Mouse (Mus musculus): ENCODE data around the gene Flt3l. TPM values are rescaled to one million over a fixed set of nuclear protein-coding genes. Genes with fewer than 3 reads are reported as not detected.
A peak's percentile ranks its signal among the peaks of the same experiment; 100 is the strongest.

Flt3l gene
- total RNA-seq, 1 experiment from 2014 or later: 15.7 TPM

GRCm38 (mm10) chr7:45093516-45093905, 42.7 kb downstream of the Flt3l start:
- ATAC-seq (replicated peaks in 1 of 2; ENCODE audit: insufficient read depth in 1 of 2, low FRiP score in 2 of 2, low TSS enrichment in 1 of 2, low read depth in 1 of 2, poor library complexity in 2 of 2, severe bottlenecking in 2 of 2): no peak

- no peak for ATAC-seq (replicated peaks in 1 of 2; ENCODE audit: insufficient read depth in 1 of 2, low FRiP score in 2 of 2, low TSS enrichment in 1 of 2, low read depth in 1 of 2, poor library complexity in 2 of 2, severe bottlenecking in 2 of 2)
Observed at GRCm38 (mm10) chr7:45092828-45093515, 43.3 kb downstream of the Flt3l start.

GRCm38 (mm10) chr7:45092048-45092447, 44.2 kb downstream of the Flt3l start, which contains the start of gene Rcn3:
TSS of gene Rcn3 (minus strand) at chr7:45092221.
- ATAC-seq (replicated peaks in 1 of 2; ENCODE audit: insufficient read depth in 1 of 2, low FRiP score in 2 of 2, low TSS enrichment in 1 of 2, low read depth in 1 of 2, poor library complexity in 2 of 2, severe bottlenecking in 2 of 2): peak; percentile 67 to 86

- ATAC-seq (replicated peaks in 1 of 2; ENCODE audit: insufficient read depth in 1 of 2, low FRiP score in 2 of 2, low TSS enrichment in 1 of 2, low read depth in 1 of 2, poor library complexity in 2 of 2, severe bottlenecking in 2 of 2): peak; percentile 72 to 75
Observed at GRCm38 (mm10) chr7:45091001-45091990, 44.9 kb downstream of the Flt3l start.

GRCm38 (mm10) chr7:45090251-45090977, 45.8 kb downstream of the Flt3l start:
- ATAC-seq (replicated peaks in 1 of 2; ENCODE audit: insufficient read depth in 1 of 2, low FRiP score in 2 of 2, low TSS enrichment in 1 of 2, low read depth in 1 of 2, poor library complexity in 2 of 2, severe bottlenecking in 2 of 2): peak in 1 of 2 experiments; percentile 51; a peak in 2 of 4 replicates

GRCm38 (mm10) chr7:45088597-45088996, 47.6 kb downstream of the Flt3l start:
- ATAC-seq (replicated peaks in 1 of 2; ENCODE audit: insufficient read depth in 1 of 2, low FRiP score in 2 of 2, low TSS enrichment in 1 of 2, low read depth in 1 of 2, poor library complexity in 2 of 2, severe bottlenecking in 2 of 2): no peak

- ATAC-seq (replicated peaks in 1 of 2; ENCODE audit: insufficient read depth in 1 of 2, low FRiP score in 2 of 2, low TSS enrichment in 1 of 2, low read depth in 1 of 2, poor library complexity in 2 of 2, severe bottlenecking in 2 of 2): no peak
Observed at GRCm38 (mm10) chr7:45086084-45086483, 50.1 kb downstream of the Flt3l start.

GRCm38 (mm10) chr7:45083300-45083890, 52.8 kb downstream of the Flt3l start:
- peak in 1 of 2 experiments; percentile 1; a peak in 1 of 4 replicates for ATAC-seq (replicated peaks in 1 of 2; ENCODE audit: insufficient read depth in 1 of 2, low FRiP score in 2 of 2, low TSS enrichment in 1 of 2, low read depth in 1 of 2, poor library complexity in 2 of 2, severe bottlenecking in 2 of 2)

GRCm38 (mm10) chr7:45082401-45083299, 53.6 kb downstream of the Flt3l start:
- peak; percentile 62 to 63 for ATAC-seq (replicated peaks in 1 of 2; ENCODE audit: insufficient read depth in 1 of 2, low FRiP score in 2 of 2, low TSS enrichment in 1 of 2, low read depth in 1 of 2, poor library complexity in 2 of 2, severe bottlenecking in 2 of 2)

- ATAC-seq (replicated peaks in 1 of 2; ENCODE audit: insufficient read depth in 1 of 2, low FRiP score in 2 of 2, low TSS enrichment in 1 of 2, low read depth in 1 of 2, poor library complexity in 2 of 2, severe bottlenecking in 2 of 2): no peak
Observed at GRCm38 (mm10) chr7:45081016-45081415, 55.2 kb downstream of the Flt3l start.

GRCm38 (mm10) chr7:45079856-45080255, 56.4 kb downstream of the Flt3l start:
- ATAC-seq (replicated peaks in 1 of 2; ENCODE audit: insufficient read depth in 1 of 2, low FRiP score in 2 of 2, low TSS enrichment in 1 of 2, low read depth in 1 of 2, poor library complexity in 2 of 2, severe bottlenecking in 2 of 2): peak; percentile 46 to 50; a peak in 2 of 4 replicates

Other genes starting within 250 kb of the Flt3l start
- 6.7 and 11.8 TPM in 2 replicates for gene Med25, start 243.7 kb downstream of the Flt3l start, total RNA-seq (2017)
- gene Fuz, start 240.4 kb downstream of the Flt3l start, total RNA-seq (2017): 33.3 and 39.8 TPM in 2 replicates
- gene Ap2a1, start 206.9 kb downstream of the Flt3l start, total RNA-seq (2017): 12.4 and 25.5 TPM in 2 replicates
- gene Tsks, start 193.2 kb downstream of the Flt3l start, total RNA-seq (2017): not detected in 2 replicates
- gene Cpt1c, start 161.6 kb downstream of the Flt3l start, total RNA-seq (2017): 0.20 TPM in 1 of 2 replicates, not detected in the other
- 156 and 185 TPM in 2 replicates for gene Prmt1, start 149.9 kb downstream of the Flt3l start, total RNA-seq (2017)
- gene Irf3, start 138.8 kb downstream of the Flt3l start, total RNA-seq (2017): 75.7 and 137 TPM in 2 replicates
- 19.8 and 35.1 TPM in 2 replicates for gene Bcl2l12, start 137.7 kb downstream of the Flt3l start, total RNA-seq (2017)
- gene Scaf1, start 120.1 kb downstream of the Flt3l start, total RNA-seq (2017): 11.3 and 13.8 TPM in 2 replicates
- gene Rras, start 118.5 kb downstream of the Flt3l start, total RNA-seq (2017): 1.9 and 9.0 TPM in 2 replicates
- 3.9 and 4.6 TPM in 2 replicates for gene Prr12, start 83.6 kb downstream of the Flt3l start, total RNA-seq (2017)
- 56.2 and 72.8 TPM in 2 replicates for gene Nosip, start 74.0 kb downstream of the Flt3l start, total RNA-seq (2017)
- 6.6 and 6.7 TPM in 2 replicates for gene Prrg2, start 73.8 kb downstream of the Flt3l start, total RNA-seq (2017)
- gene Rcn3, start 44.2 kb downstream of the Flt3l start, total RNA-seq (2017): 41.8 and 52.6 TPM in 2 replicates
- 15.3 and 23.1 TPM in 2 replicates for gene Fcgrt, start 32.6 kb downstream of the Flt3l start, total RNA-seq (2017)
- gene Rps11, start 12.0 kb downstream of the Flt3l start, total RNA-seq (2017): 1,545 and 1,649 TPM in 2 replicates
- 3,499 and 4,043 TPM in 2 replicates for gene Rpl13a, start 7.7 kb downstream of the Flt3l start, total RNA-seq (2017)
- gene Gm45713, start 201 bp downstream of the Flt3l start, total RNA-seq (2017): 0.35 and 0.56 TPM in 2 replicates
- 38.0 and 60.7 TPM in 2 replicates for gene Pih1d1, start 17.9 kb upstream of the Flt3l start, total RNA-seq (2017)
- gene Aldh16a1, start 18.2 kb upstream of the Flt3l start, total RNA-seq (2017): 25.0 and 32.6 TPM in 2 replicates
- gene Slc17a7, start 27.5 kb upstream of the Flt3l start, total RNA-seq (2017): 1.0 TPM in 1 of 2 replicates, not detected in the other
- gene Gfy, start 43.1 kb upstream of the Flt3l start, total RNA-seq (2017): not detected in 2 replicates
- not detected in 2 replicates for gene Pth2, start 44.6 kb upstream of the Flt3l start, total RNA-seq (2017)
- 0.60 and 0.75 TPM in 2 replicates for gene Ccdc155, start 68.5 kb upstream of the Flt3l start, total RNA-seq (2017)
- 37.0 TPM in 2 replicates for gene Dkkl1, start 75.7 kb upstream of the Flt3l start, total RNA-seq (2017)
- 5.1 and 9.9 TPM in 2 replicates for gene Tead2, start 79.3 kb upstream of the Flt3l start, total RNA-seq (2017)
- 76.4 and 103 TPM in 2 replicates for gene Cd37, start 102.7 kb upstream of the Flt3l start, total RNA-seq (2017)
- gene Slc6a16, start 104.7 kb upstream of the Flt3l start, total RNA-seq (2017): not detected in 2 replicates
- gene Slc6a21, start 141.1 kb upstream of the Flt3l start, total RNA-seq (2017): 0.19 TPM in 1 of 2 replicates, not detected in the other
- 3.2 and 10.8 TPM in 2 replicates for gene Trpm4, start 197.3 kb upstream of the Flt3l start, total RNA-seq (2017)
- not detected in 2 replicates for gene Hrc, start 198.9 kb upstream of the Flt3l start, total RNA-seq (2017)
- gene Ppfia3, start 230.6 kb upstream of the Flt3l start, total RNA-seq (2017): not detected in 2 replicates
- gene Lin7b, start 234.2 kb upstream of the Flt3l start, total RNA-seq (2017): 3.2 TPM in 1 of 2 replicates, not detected in the other